14 mouse cellular contexts compared by ENCODE assay signal in the genomic region with DNA sequence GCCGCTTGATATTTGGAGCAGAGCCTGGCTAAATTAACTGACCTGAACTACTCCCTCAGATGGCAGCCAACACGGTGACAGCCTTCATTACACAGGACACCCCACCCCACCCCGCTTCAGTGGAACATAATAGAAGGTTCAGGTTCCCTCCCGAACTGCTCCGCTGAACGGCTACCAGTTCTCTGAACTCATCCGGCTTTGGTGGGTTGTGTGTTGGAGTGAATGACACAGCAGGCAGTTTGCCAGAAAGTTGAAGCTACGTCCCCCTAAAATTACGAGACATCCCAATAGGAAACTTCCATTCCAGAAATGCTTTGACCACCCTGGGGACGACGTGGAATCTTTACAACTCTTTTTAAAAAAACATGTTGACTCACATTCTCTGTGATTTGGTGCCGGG. TPM values are rescaled to one million over a fixed set of nuclear protein-coding genes. Genes with fewer than 3 reads are reported as not detected.
DNase-seq lines count a peak whose midpoint lies in the region; ATAC-seq and TF ChIP-seq lines count a peak whose summit lies in the region.
"Had no signal": no experiment of that assay in that cellular context is flagged by ENCODE, and none has a peak within 500 bp of the region (broad histone marks: within the 10 kb centered on the region; RNA-seq: fewer than 3 reads in every experiment).

No protein-coding gene starts in this region.

- no peak overlapping the region for H3K9ac ChIP-seq in heart, postnatal 0 days (replicated peaks; ENCODE audit: low read depth, low read length)
- H3K9ac ChIP-seq in intestine, postnatal 0 days (ENCODE audit: low read depth, low read length) = no peak overlapping the region
- H3K9ac ChIP-seq: hindbrain, embryonic 15.5 days; liver, embryonic 14.5 days had no signal

- no peaks in the 10 kb centered on the region for H3K4me1 ChIP-seq in heart, postnatal 0 days (ENCODE audit: control insufficient read depth, insufficient read depth)
- peaks cover 8% of the 10 kb centered on the region; the same call in 1 of the 2 replicates for H3K4me1 ChIP-seq in heart, embryonic 10.5 days
- H3K4me1 ChIP-seq in embryonic facial prominence, embryonic 10.5 days = peaks cover 33% of the 10 kb centered on the region
- 0 out of 2 replicates have a peak, but pooled peaks cover 7% of the 10 kb centered on the region for H3K4me1 ChIP-seq in intestine, postnatal 0 days (replicated peaks; ENCODE audit: control insufficient read depth, insufficient read depth, low read length)

- peaks cover 6% of the 10 kb centered on the region for H3K36me3 ChIP-seq in heart, postnatal 0 days (replicated peaks; ENCODE audit: control insufficient read depth, insufficient read depth, low read length)
- peaks cover 17% of the 10 kb centered on the region for H3K36me3 ChIP-seq in heart, embryonic 10.5 days
- H3K36me3 ChIP-seq in embryonic facial prominence, embryonic 10.5 days (replicated peaks) = peaks cover 13% of the 10 kb centered on the region
- peaks cover 6% of the 10 kb centered on the region; the same call in 1 of the 2 replicates for H3K36me3 ChIP-seq in intestine, postnatal 0 days (ENCODE audit: control insufficient read depth, insufficient read depth)
- H3K36me3 ChIP-seq: hindbrain, embryonic 15.5 days had no signal

- no peaks in the 10 kb centered on the region for H3K9me3 ChIP-seq in heart, postnatal 0 days (replicated peaks; ENCODE audit: control insufficient read depth, low read length)
- no peaks in the 10 kb centered on the region for H3K9me3 ChIP-seq in heart, embryonic 10.5 days
- no peaks in the 10 kb centered on the region; the same call in 1 of the 2 replicates for H3K9me3 ChIP-seq in embryonic facial prominence, embryonic 10.5 days
- no peaks in the 10 kb centered on the region for H3K9me3 ChIP-seq in intestine, postnatal 0 days (ENCODE audit: control insufficient read depth)
- H3K9me3 ChIP-seq: hindbrain, embryonic 15.5 days had no signal

- no peak for TF ChIP-seq CTCF in heart, postnatal 0 days (IDR thresholded peaks at IDR 0.05; ENCODE audit: low read depth)
- TF ChIP-seq CTCF in intestine, postnatal 0 days (IDR thresholded peaks at IDR 0.05; ENCODE audit: low read depth) = no peak

- peak; percentile 37 for DNase-seq in heart, postnatal 0 days (ENCODE audit: low spot score)
- DNase-seq in heart, embryonic 10.5 days (ENCODE audit: low spot score) = no peak
- DNase-seq in 3T3-L1 (ENCODE audit: low read depth, low spot score) (peak; percentile 80), liver (no peak)
- peak; percentile 16 for DNase-seq in embryonic facial prominence, embryonic 10.5 days (ENCODE audit: low spot score)
- peak; percentile 10 for DNase-seq in gastrocnemius, postnatal 14 days
- DNase-seq: adrenal gland, postnatal 36 days; cerebellum, adult 2 months; thymus, adult 18-20 months had no signal

- H3K27me3 ChIP-seq in heart, postnatal 0 days (ENCODE audit: control insufficient read depth, insufficient read depth, low read length) = no peaks in the 10 kb centered on the region
- H3K27me3 ChIP-seq in heart, embryonic 10.5 days (ENCODE audit: insufficient read depth, poor library complexity, severe bottlenecking) = no peaks in the 10 kb centered on the region
- no peaks in the 10 kb centered on the region for H3K27me3 ChIP-seq in embryonic facial prominence, embryonic 10.5 days (replicated peaks; ENCODE audit: low read depth, poor library complexity, severe bottlenecking)
- H3K27me3 ChIP-seq in intestine, postnatal 0 days (replicated peaks; ENCODE audit: control insufficient read depth, insufficient read depth, low read length) = no peaks in the 10 kb centered on the region
- H3K27me3 ChIP-seq: hindbrain, embryonic 15.5 days had no signal

- WGBS in heart, postnatal 0 days = 66% methylated on average over 12 of the region's 12 CpGs
- 78% methylated on average over 12 of the region's 12 CpGs for WGBS in heart, embryonic 10.5 days
- WGBS in embryonic facial prominence, embryonic 10.5 days = 55% methylated on average over 12 of the region's 12 CpGs
- 79% methylated on average over 12 of the region's 12 CpGs for WGBS in intestine, postnatal 0 days

- no peak overlapping the region for H3K27ac ChIP-seq in heart, postnatal 0 days (ENCODE audit: low read depth)
- no peak overlapping the region for H3K27ac ChIP-seq in heart, embryonic 10.5 days
- H3K27ac ChIP-seq in embryonic facial prominence, embryonic 10.5 days (replicated peaks) = no peak overlapping the region; the same call in 1 of the 2 replicates
- H3K27ac ChIP-seq in intestine, postnatal 0 days (ENCODE audit: low read depth, low read length) = no peak overlapping the region
- H3K27ac ChIP-seq: hindbrain, embryonic 15.5 days; liver, embryonic 14.5 days had no signal

- no peak overlapping the region for H3K4me3 ChIP-seq in heart, postnatal 0 days (ENCODE audit: low read depth, low read length)
- no peak overlapping the region for H3K4me3 ChIP-seq in heart, embryonic 10.5 days
- no peak overlapping the region for H3K4me3 ChIP-seq in embryonic facial prominence, embryonic 10.5 days
- no peak overlapping the region for H3K4me3 ChIP-seq in intestine, postnatal 0 days (ENCODE audit: low read depth, low read length)
- H3K4me3 ChIP-seq: erythroblast, embryonic 14.5 days; hindbrain, embryonic 15.5 days had no signal

- no peak for ATAC-seq in heart, postnatal 0 days (ENCODE audit: insufficient read depth, low read depth)
- no peak for ATAC-seq in erythroid progenitor cell, adult 5-6 weeks (replicated peaks; ENCODE audit: low FRiP score, poor library complexity, severe bottlenecking)
- no peak for ATAC-seq in intestine, postnatal 0 days

- H3K4me2 ChIP-seq in heart, postnatal 0 days (ENCODE audit: low read depth, low read length) = no peak overlapping the region
- no peak overlapping the region for H3K4me2 ChIP-seq in intestine, postnatal 0 days (replicated peaks; ENCODE audit: low read depth)
- H3K4me2 ChIP-seq: hindbrain, embryonic 15.5 days had no signal

- intact Hi-C loops in gastrocnemius, postnatal 14 days (cut with DNase I; ENCODE audit: low total_unique reads) = no loop called here

- no peak for TF ChIP-seq EP300 in heart, postnatal 0 days (IDR thresholded peaks at IDR 0.05; ENCODE audit: low read depth)

RNA-seq across cellular contexts. Expression of a gene that starts 53.8 kb away (rescaled TPM):
- total RNA-seq in heart, postnatal 0 days (2014; rRNA removed; ENCODE audit: low replicate concordance) = 23.9 and 32.6 TPM in 2 replicates
- 23.1 and 25.0 TPM in 2 replicates for polyA plus RNA-seq in heart, postnatal 0 days (2015; fragmentation: Nextera tagmentation; extraction: Ambion mirVana)
- polyA plus RNA-seq in heart, embryonic 10.5 days (2016; fragmentation: Nextera tagmentation; extraction: Ambion mirVana) = 45.4 and 46.8 TPM in 2 replicates
- 47.5 and 52.7 TPM in 2 replicates for polyA plus RNA-seq in embryonic facial prominence, embryonic 10.5 days (2016; fragmentation: Nextera tagmentation; extraction: Ambion mirVana)
- total RNA-seq in gastrocnemius, postnatal 14 days (2021) = 10 to 100 TPM; 63.7 to 70.3 TPM
- 72.1 and 74.2 TPM in 2 replicates for total RNA-seq in erythroid progenitor cell, adult 5-6 weeks (2015; ENCODE audit: low replicate concordance)
- total RNA-seq in erythroid progenitor cell, adult 5-6 weeks (2017; ENCODE audit: low replicate concordance) = 96.0 and 100 TPM in 2 replicates
- 57.8 and 59.2 TPM in 2 replicates for polyA plus RNA-seq in intestine, postnatal 0 days (2015; fragmentation: Nextera tagmentation; extraction: Ambion mirVana)

Comparison
In these comparisons a context has a peak if more than half of its experiments do, and no peak if none do; other contexts are left out.
1. DNase-seq: peak in heart, postnatal 0 days (single experiment), 3T3-L1 (single experiment), embryonic facial prominence, embryonic 10.5 days (single experiment) and gastrocnemius, postnatal 14 days (single experiment); none in heart, embryonic 10.5 days (single experiment) and liver (single experiment).